Comparison of ENCODE assay signal across 9 mouse cellular contexts in genomic region chr4:139091066-139091465, GRCm38 (mm10). TPM values are rescaled to one million over a fixed set of nuclear protein-coding genes. Genes with fewer than 3 reads are reported as not detected.
A peak's percentile ranks its signal among the peaks of the same experiment; 100 is the strongest.
DNase-seq lines count a peak whose midpoint lies in the region; ATAC-seq and TF ChIP-seq lines count a peak whose summit lies in the region.
"Had no signal": no experiment of that assay in that cellular context is flagged by ENCODE, and none has a peak within 500 bp of the region (broad histone marks: within the 10 kb centered on the region; RNA-seq: fewer than 3 reads in every experiment).

No protein-coding gene starts in this region.

- peak overlapping the region; percentile 80; the same call in 1 of the 2 replicates for H3K27ac ChIP-seq in forebrain, embryonic 10.5 days
- H3K27ac ChIP-seq in forebrain, embryonic 16.5 days (ENCODE audit: low read length): no peak overlapping the region
- peak overlapping the region; percentile 2; the same call in 1 of the 2 replicates for H3K27ac ChIP-seq in lung, embryonic 14.5 days (ENCODE audit: low read depth)
- peak overlapping the region; percentile 84; the same call in 1 of the 2 replicates for H3K27ac ChIP-seq in limb, embryonic 10.5 days
- no peak overlapping the region for H3K27ac ChIP-seq in stomach, embryonic 15.5 days
- H3K27ac ChIP-seq in thymus, adult 2 months (ENCODE audit: control insufficient read depth, insufficient read depth, low read length): no peak overlapping the region

- no peak for ATAC-seq in forebrain, embryonic 16.5 days
- no peak for ATAC-seq in lung, embryonic 14.5 days (ENCODE audit: insufficient read depth)
- ATAC-seq in stomach, embryonic 15.5 days (ENCODE audit: insufficient read depth, low FRiP score, low read depth): no peak

- H3K4me1 ChIP-seq in forebrain, embryonic 10.5 days: peaks cover 38% of the 10 kb centered on the region
- peaks cover 19% of the 10 kb centered on the region for H3K4me1 ChIP-seq in forebrain, embryonic 16.5 days (replicated peaks; ENCODE audit: control insufficient read depth, insufficient read depth, low read length)
- peaks cover 5% of the 10 kb centered on the region; the same call in 1 of the 2 replicates for H3K4me1 ChIP-seq in lung, embryonic 14.5 days (ENCODE audit: insufficient read depth)
- peaks cover 34% of the 10 kb centered on the region for H3K4me1 ChIP-seq in limb, embryonic 10.5 days
- peaks cover 41% of the 10 kb centered on the region for H3K4me1 ChIP-seq in stomach, embryonic 15.5 days
- H3K4me1 ChIP-seq in thymus, adult 2 months (replicated peaks; ENCODE audit: control insufficient read depth, insufficient read depth, low read length): no peaks in the 10 kb centered on the region

- 32% methylated on average over 7 of the region's 7 CpGs for WGBS in forebrain, embryonic 10.5 days
- 47% methylated on average over 7 of the region's 7 CpGs for WGBS in forebrain, embryonic 16.5 days
- WGBS in lung, embryonic 14.5 days: 39% methylated on average over 7 of the region's 7 CpGs
- WGBS in limb, embryonic 10.5 days: 30% methylated on average over 7 of the region's 7 CpGs
- WGBS in stomach, embryonic 15.5 days: 52% methylated on average over 7 of the region's 7 CpGs
- 63% methylated on average over 7 of the region's 7 CpGs for WGBS in thymus, adult 2 months

- DNase-seq in forebrain, embryonic 10.5 days (ENCODE audit: extremely low spot score, low spot score): no peak
- DNase-seq in lung, embryonic 14.5 days: no peak
- DNase-seq in lung, postnatal 36 days: no peak
- peak; percentile 51 for DNase-seq in limb, embryonic 10.5 days (ENCODE audit: low spot score)
- no peak for DNase-seq in retina, postnatal 1 day
- DNase-seq in thymus, adult 2 months: no peak

- no peak overlapping the region for H3K9ac ChIP-seq in forebrain, embryonic 16.5 days (replicated peaks; ENCODE audit: low read depth, low read length)
- H3K9ac ChIP-seq in lung, embryonic 14.5 days: peak overlapping the region; percentile 81; the same call in 1 of the 2 replicates
- no peak overlapping the region; the same call in 1 of the 2 replicates for H3K9ac ChIP-seq in stomach, embryonic 15.5 days

- peaks cover 83% of the 10 kb centered on the region for H3K27me3 ChIP-seq in forebrain, embryonic 10.5 days (ENCODE audit: poor library complexity, severe bottlenecking)
- peaks cover 28% of the 10 kb centered on the region for H3K27me3 ChIP-seq in forebrain, embryonic 16.5 days (replicated peaks; ENCODE audit: control insufficient read depth, insufficient read depth, low read length)
- peaks cover 9% of the 10 kb centered on the region; the same call in 1 of the 2 replicates for H3K27me3 ChIP-seq in lung, embryonic 14.5 days (ENCODE audit: insufficient read depth, low read length)
- H3K27me3 ChIP-seq in limb, embryonic 10.5 days (ENCODE audit: low read depth, poor library complexity, severe bottlenecking): peaks cover 91% of the 10 kb centered on the region
- H3K27me3 ChIP-seq in stomach, embryonic 15.5 days (replicated peaks): peaks cover 13% of the 10 kb centered on the region; the same call in 1 of the 2 replicates
- peaks cover 6% of the 10 kb centered on the region; the same call in 1 of the 2 replicates for H3K27me3 ChIP-seq in thymus, adult 2 months (ENCODE audit: control insufficient read depth, insufficient read depth, low read length)

- H3K4me2 ChIP-seq in forebrain, embryonic 16.5 days (ENCODE audit: low read length): no peak overlapping the region
- H3K4me2 ChIP-seq in lung, embryonic 14.5 days: peak overlapping the region; percentile 93
- H3K4me2 ChIP-seq in stomach, embryonic 15.5 days: peak overlapping the region; percentile 97

- H3K4me3 ChIP-seq in forebrain, embryonic 10.5 days: peak overlapping the region; percentile 60
- no peak overlapping the region for H3K4me3 ChIP-seq in forebrain, embryonic 16.5 days (replicated peaks; ENCODE audit: low read length)
- peak overlapping the region; percentile 73 for H3K4me3 ChIP-seq in lung, embryonic 14.5 days (ENCODE audit: low read depth, low read length)
- H3K4me3 ChIP-seq in limb, embryonic 10.5 days: peak overlapping the region; percentile 61
- peak overlapping the region; percentile 74 for H3K4me3 ChIP-seq in stomach, embryonic 15.5 days (replicated peaks)
- H3K4me3 ChIP-seq in thymus, adult 2 months (ENCODE audit: control insufficient read depth, insufficient read depth, low read length): no peak overlapping the region

- H3K9me3 ChIP-seq in forebrain, embryonic 10.5 days: peaks cover 11% of the 10 kb centered on the region; the same call in 1 of the 2 replicates
- peaks cover 3% of the 10 kb centered on the region; the same call in 1 of the 2 replicates for H3K9me3 ChIP-seq in forebrain, embryonic 16.5 days (ENCODE audit: control insufficient read depth, low read length)
- no peaks in the 10 kb centered on the region; the same call in 1 of the 2 replicates for H3K9me3 ChIP-seq in lung, embryonic 14.5 days (ENCODE audit: low read depth, low read length)
- H3K9me3 ChIP-seq in limb, embryonic 10.5 days (replicated peaks): no peaks in the 10 kb centered on the region
- H3K9me3 ChIP-seq in stomach, embryonic 15.5 days: no peaks in the 10 kb centered on the region

- no peaks in the 10 kb centered on the region for H3K36me3 ChIP-seq in forebrain, embryonic 10.5 days (replicated peaks)
- H3K36me3 ChIP-seq in forebrain, embryonic 16.5 days (ENCODE audit: control insufficient read depth, insufficient read depth): no peaks in the 10 kb centered on the region
- no peaks in the 10 kb centered on the region for H3K36me3 ChIP-seq in lung, embryonic 14.5 days (ENCODE audit: insufficient read depth)
- H3K36me3 ChIP-seq in limb, embryonic 10.5 days: no peaks in the 10 kb centered on the region
- H3K36me3 ChIP-seq in stomach, embryonic 15.5 days: no peaks in the 10 kb centered on the region
- no peaks in the 10 kb centered on the region for H3K36me3 ChIP-seq in thymus, adult 2 months (ENCODE audit: control insufficient read depth, insufficient read depth, low read length)

- no peak for TF ChIP-seq CTCF in lung, embryonic 14.5 days (IDR thresholded peaks at IDR 0.05; ENCODE audit: low read depth)
- no peak for TF ChIP-seq CTCF in thymus, adult 2 months (IDR thresholded peaks at IDR 0.05; ENCODE audit: borderline replicate concordance, control insufficient read depth, extremely low read depth, insufficient read depth, low read length, poor library complexity)

- no peak for TF ChIP-seq POLR2A in thymus, adult 2 months (IDR thresholded peaks at IDR 0.05; ENCODE audit: control insufficient read depth, extremely low read depth, insufficient read depth, low read length, poor library complexity)

RNA-seq across cellular contexts. Expression of gene Nbl1, which starts 1.7 kb away (rescaled TPM):
- polyA plus RNA-seq in forebrain, embryonic 10.5 days (2016; fragmentation: Nextera tagmentation; extraction: Ambion mirVana): 19.6 and 22.7 TPM in 2 replicates
- 27.0 and 30.3 TPM in 2 replicates for polyA plus RNA-seq in forebrain, embryonic 16.5 days (2015; fragmentation: Nextera tagmentation; extraction: Ambion mirVana)
- polyA plus RNA-seq in lung, embryonic 14.5 days (2014; fragmentation: Nextera tagmentation; extraction: Ambion mirVana): 43.8 and 48.0 TPM in 2 replicates
- polyA plus RNA-seq in limb, embryonic 10.5 days (2016; fragmentation: Nextera tagmentation; extraction: Ambion mirVana): 12.5 and 28.7 TPM in 2 replicates
- 55.6 and 64.6 TPM in 2 replicates for polyA plus RNA-seq in stomach, embryonic 15.5 days (2015; fragmentation: Nextera tagmentation; extraction: Ambion mirVana)
- 35.7 and 36.3 TPM in 2 replicates for polyA plus RNA-seq in thymus, adult 2 months (2012; rRNA removed)

RNA-seq across cellular contexts. Expression of gene Htr6, which starts 15.7 kb away (rescaled TPM):
- polyA plus RNA-seq in forebrain, embryonic 10.5 days (2016; fragmentation: Nextera tagmentation; extraction: Ambion mirVana): 0.07 and 0.12 TPM in 2 replicates
- 0.34 and 0.60 TPM in 2 replicates for polyA plus RNA-seq in forebrain, embryonic 16.5 days (2015; fragmentation: Nextera tagmentation; extraction: Ambion mirVana)
- not detected in 2 replicates for polyA plus RNA-seq in lung, embryonic 14.5 days (2014; fragmentation: Nextera tagmentation; extraction: Ambion mirVana)
- polyA plus RNA-seq in limb, embryonic 10.5 days (2016; fragmentation: Nextera tagmentation; extraction: Ambion mirVana): not detected in 2 replicates
- 0.14 TPM in 1 of 2 replicates, not detected in the other for polyA plus RNA-seq in stomach, embryonic 15.5 days (2015; fragmentation: Nextera tagmentation; extraction: Ambion mirVana)
- not detected in 2 replicates for polyA plus RNA-seq in thymus, adult 2 months (2012; rRNA removed)
- polyA plus RNA-seq: liver, adult 2 months had no signal

RNA-seq across cellular contexts. Expression of gene Minos1, which starts 39.8 kb away (rescaled TPM):
- 375 and 389 TPM in 2 replicates for polyA plus RNA-seq in forebrain, embryonic 10.5 days (2016; fragmentation: Nextera tagmentation; extraction: Ambion mirVana)
- polyA plus RNA-seq in forebrain, embryonic 16.5 days (2015; fragmentation: Nextera tagmentation; extraction: Ambion mirVana): 355 and 370 TPM in 2 replicates
- polyA plus RNA-seq in lung, embryonic 14.5 days (2014; fragmentation: Nextera tagmentation; extraction: Ambion mirVana): 501 and 531 TPM in 2 replicates
- polyA plus RNA-seq in limb, embryonic 10.5 days (2016; fragmentation: Nextera tagmentation; extraction: Ambion mirVana): 393 and 402 TPM in 2 replicates
- polyA plus RNA-seq in stomach, embryonic 15.5 days (2015; fragmentation: Nextera tagmentation; extraction: Ambion mirVana): 514 and 574 TPM in 2 replicates
- 38.0 and 65.3 TPM in 2 replicates for polyA plus RNA-seq in thymus, adult 2 months (2012; rRNA removed)

Comparison
In these comparisons a context has a peak if more than half of its experiments do, and no peak if none do; other contexts are left out.
1. H3K27ac ChIP-seq: peak in forebrain, embryonic 10.5 days (single experiment), lung, embryonic 14.5 days (single experiment) and limb, embryonic 10.5 days (single experiment); none in forebrain, embryonic 16.5 days (single experiment), stomach, embryonic 15.5 days (single experiment) and thymus, adult 2 months (single experiment).
2. H3K4me3 ChIP-seq: peak in forebrain, embryonic 10.5 days (single experiment), lung, embryonic 14.5 days (single experiment), limb, embryonic 10.5 days (single experiment) and stomach, embryonic 15.5 days (single experiment); none in forebrain, embryonic 16.5 days (single experiment) and thymus, adult 2 months (single experiment).